Mouse (Mus musculus) midbrain, postnatal 0 days (tissue): ENCODE measurements around the gene Sulf2. TPM values are rescaled to one million over a fixed set of nuclear protein-coding genes. Genes with fewer than 3 reads are reported as not detected.

Experiments
- ATAC-seq: fragments of 200-750 bp; cut with Nextera tagmentation; 2 replicates; pipeline ENCODE4 v1.8.0; 2017; ENCODE audit warnings: moderate number of reproducible peaks, mild to moderate bottlenecking, moderate TSS enrichment, moderate library complexity; ENCODE audit not compliant: low FRiP score
- DNase-seq: peaks from one replicate; pipeline ENCODE4 v3.0.0-alpha.2; 2015; ENCODE audit warnings: low spot score
- H3K27ac ChIP-seq: fragments of 300-500 bp; sonication (generic); 2 replicates; pipeline ENCODE4 v1.5.1; 2014; ENCODE audit warnings: low read depth, mild to moderate bottlenecking, low read length, mixed read lengths
- H3K27me3 ChIP-seq: fragments of 300-500 bp; sonication (generic); 2 replicates; pipeline ENCODE4 v1.6.1; 2014; ENCODE audit warnings: low read length, control low read depth, mixed read lengths; ENCODE audit not compliant: insufficient read depth
- H3K36me3 ChIP-seq: fragments of 300-500 bp; sonication (generic); 2 replicates; pipeline ENCODE4 v1.6.1; 2014; ENCODE audit warnings: low read length, control low read depth, mixed read lengths; ENCODE audit not compliant: insufficient read depth
- H3K4me1 ChIP-seq: fragments of 300-500 bp; sonication (generic); 2 replicates; pipeline ENCODE4 v1.6.1; 2014; ENCODE audit warnings: mild to moderate bottlenecking, control low read depth, antibody characterized with exemption, low read length, mixed read lengths; ENCODE audit not compliant: insufficient read depth
- H3K4me2 ChIP-seq: fragments of 300-500 bp; sonication (generic); 2 replicates; pipeline ENCODE4 v1.6.1; 2014; ENCODE audit warnings: low read depth, mild to moderate bottlenecking, low read length, mixed read lengths; ENCODE audit not compliant: poor library complexity, severe bottlenecking
- H3K4me3 ChIP-seq: fragments of 300-500 bp; sonication (generic); 2 replicates; pipeline ENCODE4 v1.5.1; 2014; ENCODE audit warnings: low read depth, mild to moderate bottlenecking, low read length, moderate library complexity
- H3K9ac ChIP-seq: fragments of 300-500 bp; sonication (generic); replicated peaks from 2 replicates; pipeline ENCODE4 v1.6.1; 2014; ENCODE audit warnings: mild to moderate bottlenecking, low read length, moderate library complexity, mixed read lengths; ENCODE audit not compliant: poor library complexity, severe bottlenecking
- H3K9me3 ChIP-seq: fragments of 300-500 bp; sonication (generic); 2 replicates; pipeline ENCODE4 v1.6.1; 2016; ENCODE audit warnings: low read length, control low read depth
- CTCF ChIP-seq: IDR thresholded peaks from 2 replicates; pipeline ENCODE4 v1.5.1; 2016; ENCODE audit warnings: antibody characterized with exemption, mild to moderate bottlenecking
- WGBS: fragments of 180-500 bp; shearing (Covaris S2); extraction: QIAGEN DNeasy Blood & Tissue Kit; methylation state at CpG from one replicate; pipeline ENCODE4 v1.1.7; 2014; 5-methylcytosine and 5-hydroxymethylcytosine counted together
- polyA plus RNA-seq: library from polyadenylated mRNA; unstranded; fragments of >200 nt; fragmentation: Nextera tagmentation; extraction: Ambion mirVana; gene quantifications from 2 replicates; pipeline ENCODE4 v1.2.1, GENCODE M21; 2015
- total RNA-seq: library from RNA; depleted of rRNA; stranded (reverse); fragments of >200 nt; gene quantifications from 2 replicates; pipeline ENCODE4 v1.2.3, GENCODE M21; 2014

Sulf2 gene
- total and polyA plus RNA-seq, 2 experiments from 2014 or later, result 99.6 to 127 TPM

DNA sequence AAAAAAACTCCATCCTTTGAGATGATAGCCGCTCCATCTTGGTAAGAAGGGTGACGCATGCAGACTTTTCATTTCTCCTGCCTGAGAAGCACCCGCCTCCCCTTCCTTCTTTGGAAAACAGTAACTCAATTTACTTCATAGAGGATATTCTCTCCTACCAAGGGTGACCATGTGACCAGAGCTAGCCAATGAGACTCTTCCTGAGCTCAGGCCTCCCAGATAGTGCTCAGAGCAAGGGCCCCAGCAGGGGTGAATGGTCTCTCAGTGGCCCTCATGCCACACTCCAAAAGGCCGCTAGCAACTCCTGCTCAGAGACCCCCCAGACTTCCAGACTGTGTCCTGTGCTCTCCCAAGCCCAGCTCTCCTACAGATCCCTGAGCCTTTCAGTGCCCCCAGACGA, 11.6 kb downstream of the Sulf2 start:
- 83% methylated on average over 5 of the region's 5 CpGs for WGBS

DNA sequence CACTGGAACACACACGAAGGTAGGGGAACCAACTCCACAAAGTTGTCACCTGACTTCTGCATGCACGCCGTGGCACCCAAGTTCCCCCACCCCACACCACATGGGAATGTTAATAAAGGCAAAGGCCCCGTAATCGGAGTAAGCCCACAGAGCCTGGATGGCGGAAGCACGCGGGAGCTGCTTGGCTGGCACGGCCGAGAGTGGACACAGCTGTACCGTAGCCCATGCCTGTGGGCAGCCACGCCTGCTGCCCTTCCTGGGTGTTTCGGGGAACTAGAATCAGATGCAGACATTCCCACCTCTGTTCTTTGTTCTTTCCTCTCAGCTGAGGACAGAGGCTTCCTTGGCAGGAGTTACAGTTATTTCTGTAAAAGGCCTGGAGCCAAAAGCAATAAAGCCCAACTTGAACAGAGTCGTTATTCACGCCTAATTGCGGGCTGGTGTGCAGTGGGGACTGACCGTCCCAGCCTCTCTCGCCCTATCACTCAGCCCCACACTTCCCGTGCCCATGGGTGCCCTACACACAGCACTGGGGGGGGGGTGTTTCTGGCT, 12.8 kb downstream of the Sulf2 start:
- Histone ChIP-seq H3K27me3 (no peaks in the 10 kb centered on the region), H3K9ac (no peak overlapping the region), H3K4me2 (no peak overlapping the region), H3K4me1 (0 out of 2 replicates have a peak, but pooled peaks cover 3% of the 10 kb centered on the region), H3K4me3 (no peak overlapping the region), H3K9me3 (no peaks in the 10 kb centered on the region), H3K27ac (peak overlapping the region; percentile 51; the same call in 1 of the 2 replicates), H3K36me3 (peaks cover 5% of the 10 kb centered on the region; the same call in 1 of the 2 replicates)
- no peak for TF ChIP-seq CTCF
- WGBS, result 43% methylated on average over 19 of the region's 19 CpGs
- DNase-seq (peak; percentile 64), ATAC-seq (peak; percentile 45; the same call in 1 of the 2 replicates)

More for the DNA sequence above, 11.6 kb downstream of the Sulf2 start:
- Histone ChIP-seq H3K9ac (no peak overlapping the region), H3K27me3 (no peaks in the 10 kb centered on the region), H3K9me3 (no peaks in the 10 kb centered on the region), H3K27ac (no peak overlapping the region), H3K36me3 (peaks cover 3% of the 10 kb centered on the region; the same call in 1 of the 2 replicates), H3K4me2 (no peak overlapping the region), H3K4me3 (no peak overlapping the region), H3K4me1 (0 out of 2 replicates have a peak, but pooled peaks cover 3% of the 10 kb centered on the region)
- TF ChIP-seq CTCF, result no peak
- no peak for DNase-seq
- no peak for ATAC-seq

DNA sequence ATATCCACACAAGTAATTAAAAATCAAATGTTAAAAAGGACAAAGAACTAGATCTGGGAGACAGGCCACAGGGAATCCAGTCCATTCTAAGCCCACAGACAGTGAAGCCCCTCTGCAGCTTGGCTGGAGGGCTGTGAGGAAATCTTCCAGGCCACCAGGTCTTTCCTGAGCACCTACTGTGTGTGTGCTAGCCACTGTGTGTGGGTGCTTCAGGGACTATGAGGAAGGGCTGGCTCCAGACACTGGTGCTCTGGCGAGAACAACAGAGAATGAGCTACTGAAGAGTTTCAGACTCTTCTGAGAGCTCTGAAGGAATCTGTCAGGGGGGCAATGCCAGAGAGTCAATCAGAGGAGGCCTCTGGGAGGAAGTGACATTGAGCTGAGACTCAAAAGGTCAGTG, 13.6 kb downstream of the Sulf2 start:
- H3K4me2 ChIP-seq, result no peak overlapping the region
- 0 out of 2 replicates have a peak, but pooled peaks cover 3% of the 10 kb centered on the region for H3K4me1 ChIP-seq
- no peak for DNase-seq
- peaks cover 5% of the 10 kb centered on the region; the same call in 1 of the 2 replicates for H3K36me3 ChIP-seq
- ATAC-seq, result no peak
- no peak overlapping the region for H3K27ac ChIP-seq
- H3K9ac ChIP-seq, result no peak overlapping the region
- no peaks in the 10 kb centered on the region for H3K9me3 ChIP-seq
- TF ChIP-seq CTCF, result no peak
- no peaks in the 10 kb centered on the region for H3K27me3 ChIP-seq
- no peak overlapping the region for H3K4me3 ChIP-seq
- 94% methylated on average over 1 of the region's 1 CpGs for WGBS

DNA sequence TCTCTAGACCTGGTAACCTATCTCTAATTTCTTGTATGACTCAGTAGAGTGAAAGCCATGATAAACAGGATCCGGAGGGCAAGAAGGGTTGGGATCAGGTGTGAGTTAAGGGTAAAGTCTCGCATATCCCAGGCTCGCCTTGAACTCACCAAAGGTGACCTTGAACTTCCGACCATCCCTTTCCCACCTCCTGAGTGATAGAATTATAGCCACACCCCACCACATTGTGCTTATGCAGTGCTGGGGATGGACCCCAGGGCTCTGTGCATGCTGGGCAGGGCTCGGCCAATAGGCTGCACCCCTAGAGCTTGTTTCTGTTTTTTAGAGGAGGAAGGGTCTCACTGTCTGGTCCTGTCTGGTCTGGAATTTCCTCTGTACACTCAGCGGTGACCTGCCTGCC, 14.4 kb downstream of the Sulf2 start:
- WGBS, result 90% methylated on average over 6 of the region's 6 CpGs
- DNase-seq, result no peak
- TF ChIP-seq CTCF, result no peak
- Histone ChIP-seq H3K27ac (no peak overlapping the region), H3K4me1 (peaks cover 6% of the 10 kb centered on the region; the same call in 1 of the 2 replicates), H3K9me3 (no peaks in the 10 kb centered on the region), H3K4me3 (no peak overlapping the region), H3K4me2 (no peak overlapping the region), H3K9ac (no peak overlapping the region), H3K27me3 (no peaks in the 10 kb centered on the region), H3K36me3 (peaks cover 5% of the 10 kb centered on the region; the same call in 1 of the 2 replicates)
- ATAC-seq, result no peak

DNA sequence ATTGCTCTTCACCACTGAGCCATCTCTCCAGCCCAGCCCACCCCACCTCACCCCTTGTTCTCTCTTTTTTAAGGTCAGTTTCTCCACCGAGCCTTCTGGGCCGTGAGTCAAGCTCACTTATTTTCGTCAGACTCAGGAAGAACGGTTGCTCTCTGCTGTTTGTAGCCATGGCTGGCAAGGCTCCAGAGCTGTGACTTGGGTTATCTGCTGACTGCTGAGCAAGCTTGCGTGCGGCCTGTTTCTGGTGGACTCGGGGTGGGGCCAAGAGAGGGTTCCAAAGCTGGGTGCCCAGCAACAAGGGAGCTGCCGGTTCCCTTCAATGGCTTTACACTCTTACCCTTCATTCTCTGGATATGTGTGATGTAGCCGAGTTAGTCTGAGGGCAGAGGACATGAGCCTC, 15.0 kb downstream of the Sulf2 start:
- H3K27me3 ChIP-seq, result no peaks in the 10 kb centered on the region
- no peak overlapping the region for H3K27ac ChIP-seq
- DNase-seq, result no peak
- H3K4me1 ChIP-seq, result peaks cover 9% of the 10 kb centered on the region; the same call in 1 of the 2 replicates
- TF ChIP-seq CTCF, result no peak
- H3K36me3 ChIP-seq, result peaks cover 5% of the 10 kb centered on the region; the same call in 1 of the 2 replicates
- H3K9me3 ChIP-seq, result no peaks in the 10 kb centered on the region
- no peak for ATAC-seq
- H3K4me2 ChIP-seq, result no peak overlapping the region
- WGBS, result 79% methylated on average over 9 of the region's 9 CpGs
- no peak overlapping the region for H3K4me3 ChIP-seq
- H3K9ac ChIP-seq, result no peak overlapping the region

DNA sequence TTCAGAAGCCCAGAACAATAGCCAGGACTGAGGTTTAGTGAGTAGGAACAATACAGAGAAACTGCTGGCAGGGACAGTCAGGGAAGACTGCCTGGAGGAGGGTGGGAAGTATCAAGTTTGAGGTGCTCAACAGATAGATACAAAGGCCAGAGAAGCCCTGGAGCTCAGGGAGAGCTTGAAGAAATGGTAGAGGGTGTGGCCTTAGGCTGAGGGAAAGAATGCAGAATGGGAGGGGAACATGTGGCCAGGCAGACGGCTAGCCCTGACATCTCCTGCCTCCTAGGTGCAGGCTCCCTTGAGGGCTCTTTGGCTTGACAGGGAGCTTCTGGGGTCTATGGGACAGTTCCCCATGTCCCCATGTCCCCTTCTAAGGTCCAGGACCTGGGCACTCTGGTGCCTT, 17.2 kb downstream of the Sulf2 start:
- H3K36me3 ChIP-seq, result peaks cover 5% of the 10 kb centered on the region; the same call in 1 of the 2 replicates
- H3K4me1 ChIP-seq, result peaks cover 9% of the 10 kb centered on the region; the same call in 1 of the 2 replicates
- no peak overlapping the region for H3K9ac ChIP-seq
- no peaks in the 10 kb centered on the region for H3K9me3 ChIP-seq
- H3K4me3 ChIP-seq, result no peak overlapping the region
- DNase-seq (no peak), ATAC-seq (no peak)
- H3K27me3 ChIP-seq, result no peaks in the 10 kb centered on the region
- H3K27ac ChIP-seq, result no peak overlapping the region
- TF ChIP-seq CTCF, result no peak
- no peak overlapping the region for H3K4me2 ChIP-seq
- WGBS, result 31% methylated on average over 1 of the region's 1 CpGs
